Mouse (Mus musculus) frontal cortex, adult (tissue): ENCODE measurements around the gene Lgi1.

Experiments
- ATAC-seq: cut with Nextera tagmentation; 2 replicates; pipeline ENCODE4 v1.9.2; 2017; ENCODE audit warnings: mild to moderate bottlenecking, moderate library complexity, mixed read lengths; ENCODE audit not compliant: low TSS enrichment

The Lgi1 gene

GRCm38 (mm10) chr19:38264505-38265500, at the start of gene Lgi1:
TSS of gene Lgi1 (plus strand) at chr19:38264536.
- ATAC-seq: peak; percentile 60

DNA sequence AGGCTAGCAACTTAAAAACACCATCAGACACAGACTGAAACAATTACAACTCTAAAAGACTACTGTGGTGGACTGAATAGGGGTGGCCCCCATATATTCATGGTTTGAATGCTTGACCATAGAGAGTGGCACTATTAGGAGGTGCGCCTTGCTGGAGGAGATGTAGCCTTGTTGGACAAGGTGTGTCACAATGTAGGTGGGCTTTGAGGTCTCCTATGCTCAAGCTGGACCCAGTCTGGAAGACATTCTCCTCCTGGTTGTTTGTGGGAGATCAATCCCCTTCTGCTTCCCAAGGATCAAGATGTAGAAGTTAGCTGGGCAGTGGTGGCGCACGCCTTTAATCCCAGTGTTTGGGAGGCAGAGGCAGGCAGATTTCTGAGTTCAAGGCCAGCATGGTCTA, 46.6 kb upstream of the Lgi1 start:
- ATAC-seq: no peak

DNA sequence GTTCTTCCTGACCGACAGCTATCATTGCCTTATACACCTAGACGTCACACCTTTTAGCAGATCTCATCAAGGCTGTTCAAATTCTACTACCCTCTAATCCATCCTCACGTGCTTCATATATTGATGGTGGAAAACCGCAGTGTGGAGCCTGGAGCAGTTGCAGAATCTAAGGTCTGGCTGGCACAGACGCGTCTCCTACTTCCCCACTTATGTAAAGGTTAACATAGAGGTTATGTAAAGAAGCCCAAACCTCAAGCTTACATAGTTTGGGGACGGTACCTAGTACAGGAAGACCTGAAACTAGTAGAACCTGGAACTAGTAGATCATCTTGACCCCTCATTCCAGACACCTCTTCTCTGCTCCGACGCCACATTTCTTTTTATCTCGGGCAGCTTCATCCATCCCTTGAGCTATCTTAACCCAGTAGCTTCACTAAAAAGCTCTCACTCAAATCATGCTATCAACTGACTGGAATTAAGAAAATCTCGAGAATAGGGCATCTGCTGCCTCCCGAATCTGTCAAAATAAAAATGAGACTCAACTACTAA, 40.9 kb upstream of the Lgi1 start:
- peak; percentile 53 for ATAC-seq

DNA sequence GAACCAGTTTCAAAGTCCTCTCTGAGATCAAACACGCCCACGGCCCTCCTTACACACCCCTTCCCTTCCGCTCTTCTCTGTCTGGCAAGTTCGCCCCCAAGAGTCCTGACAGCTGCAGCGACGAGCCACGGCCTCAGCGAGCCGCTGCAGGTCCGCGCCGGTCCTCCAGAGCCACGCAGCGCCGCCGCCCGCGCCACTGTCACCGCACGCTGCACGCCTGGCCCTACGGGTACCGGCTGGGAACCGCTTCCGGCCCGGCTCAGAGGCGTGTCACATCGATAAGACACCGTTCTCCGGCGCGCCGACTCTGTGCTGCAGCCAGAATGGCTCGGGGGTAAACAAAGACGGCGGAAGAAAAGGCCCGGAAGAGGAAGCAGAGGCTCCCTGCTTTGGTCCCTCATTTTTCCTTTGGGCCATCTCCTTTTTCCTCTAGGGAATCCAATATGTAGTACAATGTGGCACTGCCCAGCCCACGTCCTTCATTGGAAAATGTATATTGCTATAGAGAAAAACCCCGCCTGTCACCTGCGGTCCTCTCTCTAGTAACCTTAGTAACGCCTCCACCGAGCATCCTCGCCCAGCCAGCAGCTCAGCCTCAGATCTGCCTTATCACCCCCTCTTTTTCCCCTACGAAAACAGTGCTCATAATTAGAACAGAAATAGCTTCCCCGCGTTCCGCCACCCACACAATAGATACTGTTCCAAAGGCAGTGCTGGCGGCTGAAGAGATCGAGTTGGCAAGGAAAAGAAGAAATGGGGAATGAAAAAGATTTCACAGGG, 40.2 kb upstream of the Lgi1 start, which contains the start of gene Fra10ac1:
Gene Fra10ac1 (minus strand): TSS at position 252 of the 780 bp plus-strand sequence.
- ATAC-seq: peak; percentile 91

GRCm38 (mm10) chr19:38224685-38225060, 39.7 kb upstream of the Lgi1 start:
- ATAC-seq: peak; percentile 56

GRCm38 (mm10) chr19:38228699-38229098, 35.6 kb upstream of the Lgi1 start:
- no peak for ATAC-seq

- no peak for ATAC-seq
Measured at GRCm38 (mm10) chr19:38232087-38232486, 32.2 kb upstream of the Lgi1 start.

DNA sequence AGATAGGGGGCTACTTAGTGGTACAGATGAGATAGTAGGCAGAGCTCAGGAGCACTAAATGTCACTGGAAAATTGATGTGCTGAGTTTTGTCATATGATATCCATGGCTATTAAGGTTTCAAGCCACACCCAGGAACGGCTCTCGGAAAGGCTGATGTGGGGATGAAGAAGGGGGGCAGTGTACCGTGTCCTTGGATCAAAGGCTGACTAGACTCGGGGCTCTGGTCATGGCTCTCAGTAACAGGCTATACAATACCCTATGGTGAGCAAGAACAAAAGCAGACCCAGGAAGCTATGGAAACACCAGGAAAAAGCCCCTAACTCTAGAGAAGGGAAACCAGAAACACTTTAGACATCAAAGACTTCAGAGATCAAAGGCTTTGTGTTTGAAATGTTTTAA, 31.8 kb upstream of the Lgi1 start:
- ATAC-seq: no peak

GRCm38 (mm10) chr19:38236526-38236925, 27.8 kb upstream of the Lgi1 start:
- ATAC-seq: no peak

- ATAC-seq: no peak; the same call in 1 of the 2 replicates
Measured at GRCm38 (mm10) chr19:38237834-38238212, 26.5 kb upstream of the Lgi1 start.

DNA sequence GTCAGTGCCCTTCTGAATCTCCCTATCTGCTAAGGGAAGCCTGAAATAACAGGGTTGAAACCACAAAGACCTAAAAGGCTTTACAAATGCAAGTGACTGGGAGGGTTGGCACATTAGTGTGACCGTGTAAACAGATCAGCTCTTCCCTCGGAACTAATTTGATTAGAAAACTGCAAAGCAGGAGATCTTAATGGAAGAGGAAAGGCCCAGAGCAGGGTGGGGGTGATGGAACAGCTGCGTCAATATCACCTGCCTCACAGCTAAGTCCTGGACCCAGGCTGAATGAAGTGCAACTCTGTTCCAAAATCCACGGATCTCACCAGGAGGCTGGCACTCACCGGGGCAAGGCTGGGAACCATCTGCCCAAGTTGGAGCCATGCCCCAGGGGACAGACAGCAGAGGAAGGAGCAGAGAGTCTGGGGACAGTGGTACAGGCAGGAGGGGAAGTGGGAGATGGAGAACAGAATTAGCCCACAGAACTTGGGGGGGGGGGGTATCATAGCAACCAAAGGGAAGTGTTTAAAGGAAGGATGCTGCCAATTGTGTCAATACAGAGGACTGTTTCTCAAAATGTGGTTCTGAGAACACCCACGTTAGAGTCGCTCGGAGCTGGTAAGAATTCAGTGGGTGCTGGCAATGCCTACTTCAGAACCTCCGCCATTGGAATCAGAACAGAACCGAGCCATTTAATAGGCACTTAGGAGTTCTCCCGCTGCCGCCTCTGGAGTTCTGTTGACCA, 26.0 kb upstream of the Lgi1 start:
- peak; percentile 92 for ATAC-seq

- ATAC-seq: no peak
Measured at GRCm38 (mm10) chr19:38242314-38242852, 22.0 kb upstream of the Lgi1 start.

DNA sequence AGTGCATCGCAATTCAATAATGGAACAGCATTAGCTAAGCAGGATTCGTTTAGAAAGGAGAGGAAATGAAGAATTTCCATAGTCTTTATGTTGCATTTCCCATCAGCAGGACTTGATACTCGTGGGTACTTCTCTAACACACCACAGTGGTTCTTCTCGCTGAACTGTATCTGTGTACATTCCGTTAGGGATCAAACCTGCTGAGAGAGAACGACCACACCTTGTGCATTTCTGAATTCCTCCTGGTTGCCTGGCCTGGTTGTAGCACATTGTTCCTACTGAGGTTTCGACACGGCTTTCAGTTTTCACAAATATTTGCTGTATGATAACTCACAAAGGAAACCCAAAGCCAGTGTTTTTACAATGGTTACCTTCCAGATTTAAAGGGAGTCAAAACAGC, 19.6 kb upstream of the Lgi1 start:
- no peak for ATAC-seq

GRCm38 (mm10) chr19:38245361-38246176, 18.8 kb upstream of the Lgi1 start:
- ATAC-seq: peak; percentile 31; the same call in 1 of the 2 replicates

- ATAC-seq: no peak
Measured at GRCm38 (mm10) chr19:38246177-38246622, 18.1 kb upstream of the Lgi1 start.

GRCm38 (mm10) chr19:38249627-38250026, 14.7 kb upstream of the Lgi1 start:
- peak; percentile 64 for ATAC-seq

DNA sequence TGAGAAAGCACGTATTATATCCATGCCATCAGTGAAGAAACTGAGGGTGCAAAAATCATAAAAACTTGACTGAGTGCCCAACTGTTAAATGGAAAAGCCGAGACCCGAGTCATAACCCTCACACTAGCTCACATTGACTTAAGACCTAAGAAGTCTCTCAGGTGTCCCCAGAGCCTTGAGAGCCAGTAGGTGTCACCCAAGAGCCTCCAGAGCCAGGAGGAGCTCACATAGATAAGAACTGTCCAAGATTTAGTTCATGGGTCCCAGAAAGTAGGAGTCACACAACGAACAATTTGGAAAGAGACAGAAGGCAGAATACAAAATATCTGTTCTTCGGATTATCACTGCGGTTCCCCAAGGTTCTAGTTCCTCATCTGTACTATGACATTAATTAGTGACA, 10.5 kb upstream of the Lgi1 start:
- peak; percentile 71 for ATAC-seq

DNA sequence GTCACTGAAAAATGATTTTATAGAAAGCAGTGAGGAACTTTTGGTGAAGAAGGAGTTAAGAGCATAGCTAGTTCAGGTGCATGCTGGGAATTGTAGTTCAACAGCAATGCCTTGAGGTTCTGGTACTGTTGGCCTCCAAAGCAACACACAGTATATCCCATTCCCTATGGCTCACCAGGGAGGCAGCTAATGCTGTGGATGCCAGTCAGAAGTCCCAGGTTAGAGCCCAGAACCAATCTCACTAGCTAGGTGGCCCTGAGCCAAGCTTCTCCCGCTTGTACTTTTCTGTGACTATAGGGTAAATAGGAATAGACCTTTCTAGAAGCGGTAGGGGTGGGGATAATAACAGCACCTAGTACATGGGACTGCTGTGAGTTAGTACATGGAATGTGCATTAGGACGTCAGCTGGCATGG, 5.7 kb upstream of the Lgi1 start:
- ATAC-seq: peak; percentile 92

DNA sequence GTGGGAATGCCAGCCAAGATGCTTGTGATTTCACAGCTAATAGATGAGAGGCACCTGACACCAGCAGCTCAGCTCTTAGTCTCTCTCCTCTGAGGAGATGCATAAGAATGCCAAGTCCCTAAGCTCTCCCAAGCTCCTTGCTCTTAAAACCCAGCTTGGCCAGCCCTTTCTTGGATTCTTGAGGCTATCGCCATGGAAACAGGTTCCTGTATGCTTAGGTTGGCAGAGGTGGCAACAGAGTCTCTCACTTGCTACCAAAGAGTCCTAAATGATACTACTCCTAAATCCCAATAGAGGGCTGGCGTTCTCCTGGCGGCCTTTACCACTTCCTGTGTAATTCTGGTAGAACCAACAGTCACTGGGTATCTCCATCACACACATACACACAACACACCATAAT, 4.9 kb upstream of the Lgi1 start:
- ATAC-seq: peak; percentile 21

DNA sequence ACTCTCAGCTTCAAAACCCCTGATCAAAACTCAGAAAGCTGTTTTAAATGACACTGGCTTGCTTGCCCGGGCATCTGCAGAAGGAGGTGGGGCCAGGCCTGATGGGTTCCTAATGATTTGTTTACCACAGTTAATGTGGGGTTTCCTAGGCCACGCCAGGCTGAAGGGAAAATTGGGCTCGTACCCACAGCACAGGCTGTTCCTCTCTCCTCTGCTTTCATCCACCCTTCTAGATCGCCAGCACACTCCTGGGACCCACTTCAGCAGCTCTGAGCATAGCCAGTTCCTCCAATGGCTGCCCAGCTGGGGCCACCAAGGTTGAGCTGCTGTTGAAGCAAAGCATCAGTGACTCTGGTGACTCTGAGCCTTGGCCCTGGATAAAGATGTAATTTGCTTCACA, 4.0 kb upstream of the Lgi1 start:
- ATAC-seq: no peak
